Mouse (Mus musculus) natural killer cell, adult 2 months (primary cell): ENCODE measurements at regions not wholly inside any gene's neighbourhood (a gene's known extent, or its start where the extent isn't known, plus 50 kb on each side); places are given as distances from the start of the nearest gene placed in this dataset.

Experiments used
- DNase-seq, 2 experiments: peaks; one replicate each; pipeline ENCODE4 v3.0.0; 2022; ENCODE audit warnings: low spot score in 2 of 2

GRCm38 (mm10) chr10:116649287-116649686 lies 68.0 kb upstream of the Cnot2 start:
- DNase-seq = no peak

GRCm38 (mm10) chr10:116646035-116646434 lies 64.7 kb upstream of the Cnot2 start:
- DNase-seq = no peak

GRCm38 (mm10) chr10:116645631-116646030 lies 64.3 kb upstream of the Cnot2 start:
- DNase-seq = no peak

GRCm38 (mm10) chr10:116645108-116645507 lies 63.8 kb upstream of the Cnot2 start:
- no peak for DNase-seq
